Mouse (Mus musculus) NIH3T3 (cell line): ENCODE measurements around the gene Golga3.

ENCODE experiments used
- DNase-seq: peaks from one replicate; pipeline ENCODE4 v3.0.0-alpha.2; 2012; ENCODE audit warnings: low read depth

The Golga3 gene

DNA sequence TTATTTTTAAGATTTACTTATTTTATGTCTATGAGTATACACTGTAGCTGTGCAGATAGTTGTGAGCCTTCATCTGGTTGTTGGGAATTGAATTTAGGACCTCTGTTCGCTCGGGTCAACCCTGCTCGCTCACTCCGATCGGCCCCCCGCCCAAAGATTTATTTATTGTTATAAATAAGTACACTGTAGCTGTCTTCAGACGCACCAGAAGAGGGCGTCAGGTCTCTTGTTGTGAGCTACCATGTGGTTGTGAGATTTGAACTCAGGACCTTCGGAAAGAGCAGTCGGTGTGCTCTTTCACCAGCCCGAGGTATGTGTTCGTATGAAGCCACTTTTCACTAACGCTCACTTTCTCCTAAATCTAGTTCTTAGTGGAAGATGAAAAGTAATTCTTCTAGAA, 55.1 kb downstream of the Golga3 start:
- DNase-seq = peak; percentile 56

DNA sequence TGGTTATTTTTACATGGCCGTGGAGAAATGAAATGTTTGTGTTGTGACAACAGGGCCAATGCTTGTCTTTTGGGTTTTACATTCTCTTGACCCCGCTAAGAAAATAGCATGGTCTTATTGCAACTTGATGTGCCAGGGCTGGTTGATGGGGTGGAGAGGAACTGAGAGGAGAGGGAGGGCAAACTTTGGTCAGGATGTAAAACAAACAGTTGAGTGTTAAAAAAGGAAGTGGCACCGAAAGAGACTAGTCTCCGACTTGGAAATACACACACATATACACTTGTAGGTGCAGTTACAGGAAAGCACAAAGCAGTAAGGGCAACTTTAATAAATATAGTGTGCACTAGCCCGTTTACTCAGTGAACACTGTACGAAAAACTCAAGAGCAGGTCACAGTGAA, 55.8 kb downstream of the Golga3 start:
- no peak for DNase-seq

GRCm38 (mm10) chr5:110244091-110244490, 67.6 kb downstream of the Golga3 start:
- DNase-seq = no peak

GRCm38 (mm10) chr5:110266941-110267340, 90.4 kb downstream of the Golga3 start:
- DNase-seq = no peak

- DNase-seq = peak; percentile 99
These were observed 92.9 kb downstream of the Golga3 start, which contains the start of gene Pgam5 for GRCm38 (mm10) chr5:110269141-110270101. Gene Pgam5 (minus strand): TSS chr5:110269913.

DNA sequence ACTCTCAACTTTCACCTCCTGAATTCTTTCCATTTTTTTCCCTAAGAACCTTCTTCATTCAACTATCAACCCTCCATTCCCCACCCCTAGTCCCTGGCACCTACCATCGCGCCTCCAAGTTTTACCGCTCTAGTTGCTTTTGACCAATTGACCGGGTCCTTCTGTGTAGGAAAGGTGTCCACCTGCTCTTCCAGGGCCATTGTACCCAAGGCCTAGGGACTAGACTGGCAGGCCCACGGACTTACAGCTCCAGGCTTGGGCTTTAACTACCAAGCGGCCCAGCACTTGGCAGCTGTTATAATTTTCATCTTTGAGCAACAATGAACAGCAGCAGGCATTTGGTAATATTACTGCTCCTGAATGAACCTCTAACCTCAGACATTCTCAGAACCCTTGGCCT, 93.7 kb downstream of the Golga3 start:
- no peak for DNase-seq

GRCm38 (mm10) chr5:110274147-110274546, 97.6 kb downstream of the Golga3 start:
- no peak for DNase-seq

DNA sequence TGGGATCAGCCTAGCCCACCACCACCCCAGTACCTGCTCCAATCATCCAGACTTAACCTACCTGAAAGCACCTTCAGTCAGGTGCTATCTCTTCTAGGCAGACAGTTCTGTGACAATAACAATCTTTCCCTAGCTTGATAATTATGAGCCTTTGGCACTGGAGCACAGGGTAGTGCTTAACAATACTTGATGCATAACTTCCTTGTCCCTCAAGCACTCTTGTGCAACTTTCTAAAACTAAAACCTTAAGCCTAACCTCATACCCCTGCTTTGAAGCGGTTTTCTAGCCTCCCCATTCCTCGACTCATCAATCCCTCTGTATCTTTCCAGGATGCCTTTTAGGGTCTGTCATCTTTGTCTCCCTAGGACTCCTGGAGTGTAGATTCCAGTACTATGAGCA, 98.3 kb downstream of the Golga3 start:
- no peak for DNase-seq
